Comparison of ENCODE assay signal across 9 mouse cellular contexts in the genomic region with DNA sequence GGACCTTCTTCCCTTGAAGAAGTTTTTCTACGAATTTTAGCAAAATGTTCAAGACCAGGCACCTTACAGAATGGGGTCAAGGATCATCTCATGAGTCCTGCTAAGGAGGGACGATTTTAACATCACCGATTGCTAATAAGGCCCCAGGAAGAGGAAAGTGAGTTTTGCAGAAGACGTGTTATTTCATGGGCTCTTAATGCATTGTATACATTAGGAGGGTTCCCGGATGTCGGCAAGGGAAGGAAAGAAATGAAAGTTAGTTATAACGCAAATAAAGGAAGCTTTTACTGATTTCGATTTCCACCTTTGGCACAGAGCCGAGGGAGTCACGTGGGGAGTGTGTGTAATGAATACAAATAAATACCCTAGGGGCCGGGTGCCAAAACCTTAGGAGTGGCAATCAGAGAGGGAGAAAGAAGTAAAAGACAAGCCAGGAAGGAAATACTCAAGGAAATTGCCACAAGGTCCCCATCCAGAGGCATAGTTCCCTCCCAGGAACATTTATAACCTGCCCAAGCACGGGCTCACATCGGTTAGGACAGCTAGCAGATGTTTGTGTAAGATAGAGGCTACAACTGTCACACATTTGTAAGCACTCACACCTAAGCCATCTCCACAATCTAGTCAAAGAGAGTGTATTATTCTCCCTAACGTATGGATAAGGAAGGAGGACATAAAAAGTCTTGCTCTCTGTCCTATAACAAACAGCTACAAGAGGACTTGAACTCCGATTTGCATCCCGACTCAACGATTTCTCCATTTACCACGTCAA. TPM values are rescaled to one million over a fixed set of nuclear protein-coding genes. Genes with fewer than 3 reads are reported as not detected.
DNase-seq lines count a peak whose midpoint lies in the region; ATAC-seq and TF ChIP-seq lines count a peak whose summit lies in the region.
"Had no signal": no experiment of that assay in that cellular context is flagged by ENCODE, and none has a peak within 500 bp of the region (broad histone marks: within the 10 kb centered on the region; RNA-seq: fewer than 3 reads in every experiment).

No protein-coding gene starts in this region.

- H3K9me3 ChIP-seq in midbrain, embryonic 14.5 days (ENCODE audit: control insufficient read depth, low read length): no peaks in the 10 kb centered on the region
- H3K9me3 ChIP-seq in midbrain, embryonic 13.5 days: no peaks in the 10 kb centered on the region
- H3K9me3 ChIP-seq in kidney, postnatal 0 days (replicated peaks; ENCODE audit: low read length): no peaks in the 10 kb centered on the region
- H3K9me3 ChIP-seq: liver, embryonic 15.5 days had no signal

- no peak overlapping the region for H3K4me2 ChIP-seq in midbrain, embryonic 14.5 days (ENCODE audit: low read length)
- H3K4me2 ChIP-seq in midbrain, embryonic 13.5 days (replicated peaks): no peak overlapping the region
- peak overlapping the region; percentile 19; the same call in 1 of the 2 replicates for H3K4me2 ChIP-seq in kidney, postnatal 0 days (ENCODE audit: low read length)
- H3K4me2 ChIP-seq: liver, embryonic 15.5 days had no signal

- no peak for ATAC-seq in midbrain, embryonic 14.5 days (ENCODE audit: low FRiP score, low TSS enrichment)
- ATAC-seq in midbrain, embryonic 13.5 days: no peak
- ATAC-seq in kidney, postnatal 0 days (replicated peaks; ENCODE audit: low FRiP score, low read depth): no peak

- H3K27me3 ChIP-seq in midbrain, embryonic 14.5 days (ENCODE audit: control insufficient read depth, insufficient read depth, low read length): no peaks in the 10 kb centered on the region
- no peaks in the 10 kb centered on the region for H3K27me3 ChIP-seq in midbrain, embryonic 13.5 days
- no peaks in the 10 kb centered on the region for H3K27me3 ChIP-seq in kidney, postnatal 0 days (ENCODE audit: insufficient read depth, low read length)
- H3K27me3 ChIP-seq: liver, embryonic 15.5 days had no signal

- peak; percentile 5 for DNase-seq in cerebellum, adult 8-10 months
- DNase-seq in cerebellum, adult 11-12 months: no peak
- DNase-seq in midbrain, embryonic 14.5 days: peak; percentile 72
- peak; percentile 50 for DNase-seq in kidney, postnatal 0 days (ENCODE audit: low spot score)
- peak; percentile 87 for DNase-seq in lung, postnatal 36 days
- no peak for DNase-seq in thymus, adult 18-20 months
- DNase-seq in thymus, postnatal 4 days: no peak

- TF ChIP-seq CTCF in kidney, postnatal 0 days (IDR thresholded peaks at IDR 0.05; ENCODE audit: low read depth): no peak

- H3K4me1 ChIP-seq in midbrain, embryonic 14.5 days (ENCODE audit: control insufficient read depth, insufficient read depth, low read length): no peaks in the 10 kb centered on the region
- no peaks in the 10 kb centered on the region for H3K4me1 ChIP-seq in midbrain, embryonic 13.5 days (replicated peaks)
- 0 out of 2 replicates have a peak, but pooled peaks cover 6% of the 10 kb centered on the region for H3K4me1 ChIP-seq in kidney, postnatal 0 days (replicated peaks; ENCODE audit: insufficient read depth, low read length)
- H3K4me1 ChIP-seq: liver, embryonic 15.5 days had no signal

- WGBS in midbrain, embryonic 14.5 days: 82% methylated on average over 18 of the region's 18 CpGs
- 85% methylated on average over 18 of the region's 18 CpGs for WGBS in midbrain, embryonic 13.5 days
- WGBS in kidney, postnatal 0 days: 54% methylated on average over 18 of the region's 18 CpGs

- H3K27ac ChIP-seq in midbrain, embryonic 14.5 days (replicated peaks; ENCODE audit: low read depth, low read length): no peak overlapping the region
- no peak overlapping the region for H3K27ac ChIP-seq in midbrain, embryonic 13.5 days
- no peak overlapping the region for H3K27ac ChIP-seq in kidney, postnatal 0 days
- H3K27ac ChIP-seq: liver, embryonic 15.5 days had no signal

- no peaks in the 10 kb centered on the region for H3K36me3 ChIP-seq in midbrain, embryonic 14.5 days (ENCODE audit: control insufficient read depth, insufficient read depth, low read length)
- H3K36me3 ChIP-seq in midbrain, embryonic 13.5 days: no peaks in the 10 kb centered on the region
- no peaks in the 10 kb centered on the region for H3K36me3 ChIP-seq in kidney, postnatal 0 days (ENCODE audit: insufficient read depth, low read length)
- H3K36me3 ChIP-seq: liver, embryonic 15.5 days had no signal

- H3K9ac ChIP-seq in midbrain, embryonic 14.5 days (replicated peaks; ENCODE audit: low read length): no peak overlapping the region
- no peak overlapping the region for H3K9ac ChIP-seq in midbrain, embryonic 13.5 days (replicated peaks)
- H3K9ac ChIP-seq in kidney, postnatal 0 days (ENCODE audit: low read depth, low read length): no peak overlapping the region
- H3K9ac ChIP-seq: liver, embryonic 15.5 days had no signal

- H3K4me3 ChIP-seq in midbrain, embryonic 14.5 days (replicated peaks; ENCODE audit: low read depth, low read length): no peak overlapping the region
- no peak overlapping the region for H3K4me3 ChIP-seq in midbrain, embryonic 13.5 days (replicated peaks)
- H3K4me3 ChIP-seq in kidney, postnatal 0 days (replicated peaks; ENCODE audit: low read depth, low read length): no peak overlapping the region
- H3K4me3 ChIP-seq: liver, embryonic 15.5 days had no signal

RNA-seq across cellular contexts. Expression of gene Vldlr, which starts 35.7 kb away (rescaled TPM):
- polyA plus RNA-seq in midbrain, embryonic 14.5 days (2014; fragmentation: Nextera tagmentation; extraction: Ambion mirVana): 43.7 and 44.6 TPM in 2 replicates
- polyA plus RNA-seq in midbrain, embryonic 13.5 days (2015; fragmentation: Nextera tagmentation; extraction: Ambion mirVana): 29.8 and 31.6 TPM in 2 replicates
- polyA plus RNA-seq in kidney, postnatal 0 days (2015; fragmentation: Nextera tagmentation; extraction: Ambion mirVana): 41.8 and 42.2 TPM in 2 replicates

Comparison
In these comparisons a context has a peak if more than half of its experiments do, and no peak if none do; other contexts are left out.
1. DNase-seq: peak in cerebellum, adult 8-10 months (single experiment), midbrain, embryonic 14.5 days (single experiment), kidney, postnatal 0 days (single experiment) and lung, postnatal 36 days (single experiment); none in cerebellum, adult 11-12 months (single experiment), thymus, adult 18-20 months (0 of 2) and thymus, postnatal 4 days (single experiment).